Mouse (Mus musculus) natural killer cell, adult 2 months (primary cell): ENCODE data around the gene Tyw5.

ENCODE experiments used
- DNase-seq, 2 experiments: peaks; one replicate each; pipeline ENCODE4 v3.0.0; 2022; ENCODE audit warnings: low spot score in 2 of 2

Gene Tyw5

DNA sequence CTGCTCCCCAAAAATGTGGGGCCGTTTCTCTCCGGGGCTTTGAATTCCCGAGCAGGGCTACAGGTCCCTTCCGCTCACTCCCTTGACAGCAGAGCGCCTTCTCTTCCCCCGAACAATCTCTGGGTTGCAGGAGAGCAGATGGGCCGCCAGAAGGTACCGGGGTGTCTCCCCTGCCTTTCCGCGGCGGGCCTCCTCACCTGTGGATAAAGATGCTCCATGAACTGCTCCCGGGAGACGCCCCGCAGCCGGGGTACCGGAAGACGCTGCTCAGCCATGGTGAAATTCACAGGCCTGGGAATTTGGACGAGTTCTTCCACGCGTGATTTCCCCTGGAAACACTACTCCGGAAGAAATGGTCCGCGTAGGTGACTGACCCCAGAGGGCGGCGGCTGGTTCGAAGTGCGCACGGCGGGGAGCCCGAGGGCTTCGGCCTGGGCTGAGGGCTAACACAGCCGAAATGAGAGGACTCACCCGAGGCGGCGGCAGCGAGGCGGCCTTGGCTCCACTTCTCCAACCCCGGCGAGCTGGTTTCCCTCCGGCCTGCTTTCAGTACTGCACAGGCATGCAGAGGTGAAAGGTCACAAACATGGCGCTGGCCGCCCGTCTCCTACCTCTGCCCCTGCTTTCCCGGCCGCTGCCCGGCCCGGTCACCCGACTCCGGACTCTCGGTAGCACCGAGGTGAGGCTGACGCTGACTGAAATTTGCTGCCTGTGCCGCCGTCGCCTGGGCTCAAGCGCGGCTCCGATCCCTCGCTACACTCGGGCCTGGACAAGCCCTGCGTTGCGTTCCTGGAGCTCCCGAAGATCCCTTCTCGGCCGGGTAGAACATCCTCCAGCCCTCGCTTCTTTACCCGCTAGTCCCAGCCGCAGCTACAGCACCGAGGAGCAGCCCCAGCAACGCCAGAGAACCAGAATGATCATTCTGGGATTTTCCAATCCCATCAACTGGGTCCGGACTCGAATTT is at the start of gene Tyw5, which contains the start of gene Maip1:
Gene Tyw5 (minus strand): TSS at position 915 of the 965 bp plus-strand sequence.
Gene Maip1 (plus strand): TSS at position 142 of the 965 bp plus-strand sequence.
- DNase-seq = peak; percentile 74 to 83

DNA sequence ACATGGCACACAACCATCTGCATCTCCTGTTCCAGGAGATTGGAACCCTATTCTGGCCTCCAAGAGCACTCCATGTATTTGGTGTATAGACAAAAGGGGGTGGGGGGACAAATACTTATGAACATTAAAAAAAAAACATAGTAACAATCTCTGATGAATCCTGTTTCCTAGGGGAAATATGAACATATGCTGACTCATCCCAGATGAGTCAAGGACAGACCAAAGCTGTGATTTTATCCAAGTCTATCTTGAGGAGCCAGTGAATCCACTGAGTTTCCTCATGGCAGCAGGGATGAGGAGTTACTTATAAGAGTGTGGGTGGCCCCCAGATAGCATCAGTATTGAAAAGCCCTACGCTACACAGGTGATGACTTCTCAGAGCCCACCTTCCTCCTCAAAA is 43.3 kb upstream of the Tyw5 start:
- no peak for DNase-seq

DNA sequence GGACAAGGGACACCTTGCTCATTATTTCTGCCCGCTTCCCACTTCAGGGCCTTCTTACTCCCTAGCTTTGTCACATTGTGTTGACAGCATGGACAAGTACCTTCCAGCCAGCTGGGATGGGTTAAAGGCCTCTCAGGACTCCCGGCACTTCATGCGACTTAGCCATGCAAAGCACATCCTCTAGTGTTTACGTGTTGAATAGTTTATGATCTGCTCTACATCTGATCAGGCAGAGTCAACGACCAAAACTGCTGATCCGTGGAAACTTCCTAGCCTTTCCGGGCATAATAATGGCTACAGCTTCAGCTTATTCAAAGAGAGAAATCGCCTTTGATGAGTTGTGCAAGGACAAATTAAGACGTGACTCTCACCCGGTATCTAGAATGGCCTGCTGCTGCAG is 38.8 kb upstream of the Tyw5 start:
- DNase-seq = no peak

DNA sequence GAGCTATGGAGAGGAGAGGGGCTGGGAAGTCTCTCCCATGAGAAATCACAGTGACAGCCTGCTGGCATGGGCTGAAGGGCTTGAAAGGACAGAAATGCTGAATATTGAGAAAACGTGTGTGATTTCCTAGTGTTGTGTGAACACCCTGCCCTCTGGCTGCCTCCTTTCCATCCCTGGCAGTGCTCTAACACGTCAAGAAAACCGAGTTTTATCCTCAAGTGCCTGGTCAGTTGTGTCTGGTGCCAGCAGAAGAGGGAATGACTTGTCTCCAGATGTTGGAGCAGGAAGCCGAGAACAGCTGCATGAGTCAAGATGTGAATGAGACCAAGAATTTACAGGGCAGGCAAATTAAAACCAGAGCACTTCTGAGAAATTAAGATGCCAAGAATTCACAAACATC is 33.9 kb upstream of the Tyw5 start:
- DNase-seq = no peak

DNA sequence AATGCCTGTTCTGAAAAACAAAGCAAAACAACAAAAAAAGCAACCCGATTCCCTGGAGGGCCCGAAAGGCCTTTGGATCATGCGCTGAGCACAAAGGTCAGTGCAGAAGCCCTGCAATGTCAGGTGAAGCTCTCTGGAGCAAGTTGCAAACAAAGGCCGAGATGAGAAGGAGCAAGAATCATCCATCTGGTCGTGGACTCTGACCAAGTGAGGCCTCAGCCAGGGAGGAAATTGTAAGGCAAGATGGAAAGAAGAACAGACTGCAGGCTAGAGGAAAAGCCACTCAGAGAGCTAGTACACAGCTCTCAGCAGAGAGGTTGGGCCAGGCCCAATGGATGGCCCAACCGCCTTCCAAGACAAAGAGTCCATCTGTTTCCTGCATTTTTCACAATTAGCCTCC is 32.1 kb upstream of the Tyw5 start:
- DNase-seq = no peak

DNA sequence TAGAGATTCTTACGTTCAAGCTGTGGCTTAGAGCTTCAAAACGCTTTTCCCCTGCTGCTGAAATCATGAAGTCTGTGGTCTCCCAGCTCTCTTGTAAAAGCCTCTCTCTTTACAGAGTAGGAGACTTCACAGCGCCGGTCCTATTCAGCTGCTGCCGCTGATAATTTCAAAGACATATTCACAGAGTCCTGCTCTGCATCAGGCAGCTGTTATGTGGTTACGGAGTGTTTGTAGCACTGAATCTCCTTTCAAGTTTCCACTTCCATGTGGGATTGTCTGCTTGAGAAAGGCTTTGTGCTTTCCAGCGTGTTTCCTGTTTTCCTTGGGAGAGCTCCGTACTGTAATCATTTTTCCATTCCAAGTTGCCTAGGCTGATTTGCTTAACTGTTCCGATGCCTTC is 30.1 kb upstream of the Tyw5 start:
- no peak for DNase-seq

DNA sequence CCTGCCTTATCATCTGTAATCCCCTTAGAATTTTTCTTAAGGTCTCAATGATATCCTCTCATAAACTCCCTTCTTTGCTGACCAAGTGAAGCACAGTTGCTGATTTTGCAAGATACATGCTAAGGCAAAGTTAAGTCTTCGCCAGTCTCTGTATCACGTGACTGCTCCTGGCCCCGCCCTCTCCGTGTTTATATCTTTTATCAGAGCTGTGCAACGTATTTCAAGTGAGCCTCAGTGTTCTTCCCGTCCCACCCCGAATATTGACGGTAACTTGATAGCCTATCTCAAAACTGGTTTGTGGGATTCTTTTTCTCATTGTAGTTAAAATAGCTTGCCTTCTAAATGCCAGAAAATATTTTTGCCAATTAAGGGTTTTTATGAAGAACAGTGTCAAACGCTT is 29.5 kb upstream of the Tyw5 start:
- peak in 1 of 2 experiments; percentile 5 for DNase-seq

DNA sequence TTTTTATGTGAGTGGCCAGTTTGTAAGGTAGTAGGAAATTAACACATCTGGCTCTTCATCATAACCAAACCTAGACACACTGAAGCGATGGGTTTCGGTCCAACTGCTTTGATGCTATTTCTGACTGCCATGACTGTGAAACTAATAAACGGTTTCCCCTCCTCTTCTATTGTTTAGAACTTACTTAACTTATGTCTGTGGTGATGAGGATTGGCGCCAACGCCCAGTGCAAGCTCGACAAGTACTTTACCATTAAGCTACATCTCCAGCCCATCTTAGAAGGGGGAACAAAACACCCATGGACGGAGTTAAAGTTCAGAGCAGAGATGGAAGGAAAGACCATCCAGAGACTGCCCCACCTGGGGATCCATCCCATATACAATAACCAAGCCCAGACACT is 26.2 kb upstream of the Tyw5 start:
- DNase-seq = no peak

DNA sequence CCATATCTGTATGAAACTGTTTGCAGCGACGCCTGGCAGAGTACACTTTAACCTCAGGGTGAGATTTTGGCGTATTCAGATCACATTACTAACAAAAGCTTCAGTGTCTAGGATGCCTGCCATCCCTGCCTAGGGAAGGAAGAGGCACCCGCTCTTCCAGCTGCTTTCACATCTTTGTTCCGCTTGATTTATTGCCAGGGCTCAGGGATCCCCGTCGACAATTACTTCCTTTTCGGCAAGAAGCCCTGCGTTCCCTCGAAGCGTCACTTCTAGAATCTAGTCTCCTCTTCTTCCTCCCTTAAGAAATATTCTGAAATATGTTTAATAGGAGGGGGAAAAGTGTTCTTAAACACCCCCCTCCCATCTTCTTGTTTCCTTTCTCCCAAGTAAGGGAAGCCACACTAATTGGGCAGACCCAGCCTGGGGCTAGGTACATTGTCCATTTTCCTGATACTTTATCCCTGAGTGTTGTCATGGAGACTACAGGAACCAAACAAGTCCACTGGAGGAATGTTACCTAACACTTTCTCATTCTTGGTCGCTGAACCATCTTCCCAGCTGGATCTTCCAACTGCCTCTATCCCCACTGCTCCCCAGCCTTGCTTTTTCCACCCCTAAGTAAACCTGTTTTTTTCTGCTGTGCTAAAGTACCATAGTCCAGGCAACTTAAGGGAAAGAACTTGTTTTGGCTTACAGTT is 23.0 kb upstream of the Tyw5 start:
- DNase-seq = no peak

DNA sequence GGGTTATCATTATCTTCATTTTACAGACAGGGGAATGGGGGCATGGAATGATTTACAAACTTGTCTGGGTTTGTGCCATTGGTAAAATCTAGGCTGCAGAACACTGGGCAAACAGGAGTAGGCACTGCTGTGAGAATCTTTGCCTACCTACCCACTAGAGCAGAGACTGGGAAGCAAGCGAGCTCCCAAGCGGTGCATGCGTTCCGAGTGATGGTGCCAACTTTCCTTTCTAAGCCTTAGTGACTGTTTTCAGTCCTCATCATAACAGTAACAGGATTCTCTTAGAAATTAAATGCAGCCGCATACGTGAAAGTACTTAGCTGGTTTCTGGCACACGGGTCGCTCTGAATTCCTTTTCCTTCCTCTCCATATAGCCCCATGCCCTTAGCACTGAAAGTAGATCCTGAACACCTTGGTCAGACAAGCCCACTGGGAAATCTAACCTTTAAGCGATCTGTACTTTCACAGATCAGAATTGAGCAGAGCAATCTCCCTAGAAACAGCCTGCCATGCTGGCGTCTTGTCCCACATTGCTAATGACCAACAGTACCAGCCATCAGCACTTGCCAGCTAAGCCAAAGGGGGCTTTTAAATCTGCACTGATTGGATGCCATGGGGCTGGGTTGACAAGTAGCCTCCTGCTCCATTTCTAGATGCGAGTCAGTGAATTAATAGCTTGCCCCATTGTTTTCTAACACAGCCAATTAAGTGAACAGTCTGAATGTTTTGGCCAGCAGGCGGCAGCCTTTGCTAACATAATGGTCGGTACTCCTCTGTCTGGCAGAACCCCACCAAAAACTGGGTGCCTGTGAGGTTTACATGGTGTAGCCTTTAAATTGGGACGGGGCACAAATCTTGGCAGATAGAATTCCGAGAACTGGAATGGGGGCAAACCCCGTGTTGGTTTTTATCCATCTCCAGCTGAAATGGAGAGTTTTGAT is 21.7 kb upstream of the Tyw5 start:
- peak; percentile 24 to 70 for DNase-seq

DNA sequence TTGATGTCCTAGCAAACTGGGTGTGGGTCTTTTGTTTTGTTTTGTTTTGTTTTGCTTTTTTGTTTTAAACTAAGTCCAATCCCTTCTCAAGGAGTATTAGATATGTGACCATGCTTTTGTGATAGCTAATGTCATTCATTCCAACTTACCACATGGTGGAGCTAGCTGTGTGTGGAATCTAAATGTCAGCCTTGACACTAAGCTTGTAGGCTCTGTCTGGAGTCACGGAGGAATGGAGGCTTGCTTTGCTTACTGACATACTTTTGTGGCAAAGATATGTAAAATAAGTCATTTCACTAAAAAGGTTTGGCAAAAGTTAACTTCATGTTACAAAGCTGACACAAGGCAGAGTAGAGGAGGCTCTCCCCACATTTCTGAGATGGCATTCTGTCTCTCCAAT is 16.8 kb upstream of the Tyw5 start:
- no peak for DNase-seq

DNA sequence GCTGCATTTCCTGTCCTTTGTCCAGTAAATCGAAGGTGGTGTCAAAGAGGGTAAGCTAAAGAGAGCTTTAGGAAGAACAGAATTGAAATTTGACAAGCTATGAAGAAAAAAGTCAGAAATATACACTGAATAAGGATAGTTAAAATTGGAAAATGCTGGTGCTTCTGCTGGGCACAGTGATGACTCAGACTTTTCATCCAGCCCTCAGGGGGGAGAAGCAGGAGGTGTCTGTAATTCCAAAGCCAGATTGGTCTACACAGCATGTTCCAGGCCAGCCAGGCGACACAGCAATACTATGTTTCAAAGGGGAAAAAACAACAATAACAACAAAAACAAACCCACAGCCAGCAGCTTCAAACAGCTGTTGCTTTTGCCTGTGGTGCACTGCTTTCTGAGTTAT is 6.5 kb upstream of the Tyw5 start:
- no peak for DNase-seq

DNA sequence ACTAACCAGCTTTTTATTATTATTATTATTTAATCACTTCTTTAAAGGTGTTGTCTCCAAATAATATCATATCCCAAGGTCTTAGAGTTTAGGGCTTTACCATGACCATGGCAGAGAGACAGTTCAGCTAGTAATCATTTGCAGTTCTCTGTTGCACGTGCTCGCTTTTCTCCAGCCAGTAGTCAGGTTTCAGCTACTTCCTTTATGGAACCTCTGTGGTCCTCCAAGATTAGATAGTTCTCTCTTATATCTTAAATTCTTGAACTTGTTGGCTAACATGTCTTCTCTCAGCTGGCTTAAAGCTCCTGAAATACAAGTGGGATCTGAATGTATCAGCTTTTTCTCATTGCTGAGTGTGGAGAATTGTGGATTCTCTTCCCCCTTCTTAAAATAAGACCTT is 2.1 kb upstream of the Tyw5 start:
- no peak for DNase-seq

DNA sequence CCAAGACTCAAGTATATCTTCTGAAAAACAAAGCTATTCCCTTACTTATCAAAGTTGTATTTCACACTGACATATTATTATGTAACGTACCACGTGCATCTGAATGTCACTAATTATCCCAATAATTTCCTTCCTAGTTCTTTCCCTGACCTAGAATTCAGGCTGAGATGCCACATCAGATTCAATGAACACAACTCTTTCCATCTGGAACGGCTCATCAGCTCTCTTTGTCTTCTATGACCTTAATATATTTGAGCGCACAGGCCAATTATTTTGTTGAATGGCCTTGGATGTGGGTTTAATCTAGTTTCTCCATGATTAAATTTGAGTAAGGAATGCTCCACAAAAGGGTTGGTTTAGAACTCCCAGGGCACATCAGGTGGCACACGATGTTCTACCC is 4.8 kb downstream of the Tyw5 start:
- DNase-seq = no peak

DNA sequence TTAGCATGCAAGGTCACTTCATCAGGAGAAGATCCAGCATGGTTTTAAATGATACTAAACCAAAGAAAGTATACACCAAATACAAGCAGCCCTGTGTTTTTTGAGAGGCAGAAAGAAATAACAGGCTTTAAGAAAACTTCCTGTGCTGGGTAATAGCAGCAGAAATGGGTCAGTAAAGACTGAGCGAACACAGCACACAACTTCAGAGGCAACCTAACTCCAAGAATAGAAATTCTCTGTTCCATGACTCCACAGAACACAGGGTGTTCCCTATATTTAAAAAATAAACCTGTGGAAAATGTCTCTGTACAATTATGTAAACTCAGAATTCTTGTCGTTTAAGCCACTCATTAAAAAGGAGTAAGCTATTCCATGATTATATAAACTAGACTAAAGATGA is 6.0 kb downstream of the Tyw5 start:
- DNase-seq = no peak

DNA sequence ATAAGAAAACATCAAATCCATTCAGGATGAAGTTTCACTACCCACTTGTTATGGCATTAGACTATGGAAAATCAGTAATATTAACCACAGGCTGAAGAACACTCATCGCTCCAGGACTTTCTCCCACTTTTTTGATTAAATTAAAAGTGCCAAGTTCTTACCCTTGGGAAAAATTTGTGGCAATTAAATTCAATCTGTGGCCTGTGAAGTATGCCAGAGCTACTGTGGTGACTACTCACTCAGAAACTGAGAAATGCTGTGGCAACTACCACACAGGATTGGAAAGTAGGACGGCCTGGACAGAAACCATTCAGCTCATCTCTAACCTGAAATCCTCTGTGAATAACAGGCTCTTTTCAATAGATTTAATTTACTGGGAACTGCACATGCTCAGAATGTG is 6.6 kb downstream of the Tyw5 start:
- DNase-seq = no peak

DNA sequence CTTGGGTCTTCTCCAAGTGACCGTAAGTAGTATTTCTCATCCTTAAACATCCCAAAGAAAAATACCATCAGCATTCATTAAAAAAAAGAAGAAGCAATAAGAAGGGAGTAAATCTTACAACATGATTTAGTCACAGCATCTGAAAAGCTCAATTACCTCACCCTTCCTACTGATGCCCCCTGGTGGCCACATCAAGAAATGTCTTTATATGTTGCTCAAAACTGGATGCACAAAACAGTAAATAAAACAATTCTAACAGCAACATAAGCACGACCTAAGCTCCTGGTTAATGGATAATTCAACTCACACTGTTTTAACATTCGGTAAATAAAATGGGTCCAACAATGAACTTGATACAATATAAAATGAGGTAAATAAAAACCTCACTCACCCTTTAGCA is 12.8 kb downstream of the Tyw5 start:
- DNase-seq = peak; percentile 41 to 52

DNA sequence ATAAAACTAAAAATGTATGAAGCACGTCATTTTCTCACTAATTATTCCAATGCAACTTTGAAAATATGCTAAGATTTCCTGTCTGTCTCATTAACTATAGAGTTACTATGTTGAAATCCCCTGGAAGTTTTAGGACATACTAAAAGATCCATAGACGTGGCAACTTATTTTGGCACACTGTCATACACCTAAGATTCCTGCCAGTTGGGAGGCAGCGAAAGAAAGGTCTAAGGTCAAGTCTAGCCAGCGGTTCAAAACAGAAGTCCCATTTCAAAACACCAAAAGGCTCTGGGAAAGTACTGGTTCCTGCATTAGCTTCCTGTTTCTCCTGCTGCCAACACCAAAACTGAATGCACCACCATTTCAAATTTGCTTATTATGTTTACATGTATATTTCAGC is 14.5 kb downstream of the Tyw5 start:
- DNase-seq = no peak

DNA sequence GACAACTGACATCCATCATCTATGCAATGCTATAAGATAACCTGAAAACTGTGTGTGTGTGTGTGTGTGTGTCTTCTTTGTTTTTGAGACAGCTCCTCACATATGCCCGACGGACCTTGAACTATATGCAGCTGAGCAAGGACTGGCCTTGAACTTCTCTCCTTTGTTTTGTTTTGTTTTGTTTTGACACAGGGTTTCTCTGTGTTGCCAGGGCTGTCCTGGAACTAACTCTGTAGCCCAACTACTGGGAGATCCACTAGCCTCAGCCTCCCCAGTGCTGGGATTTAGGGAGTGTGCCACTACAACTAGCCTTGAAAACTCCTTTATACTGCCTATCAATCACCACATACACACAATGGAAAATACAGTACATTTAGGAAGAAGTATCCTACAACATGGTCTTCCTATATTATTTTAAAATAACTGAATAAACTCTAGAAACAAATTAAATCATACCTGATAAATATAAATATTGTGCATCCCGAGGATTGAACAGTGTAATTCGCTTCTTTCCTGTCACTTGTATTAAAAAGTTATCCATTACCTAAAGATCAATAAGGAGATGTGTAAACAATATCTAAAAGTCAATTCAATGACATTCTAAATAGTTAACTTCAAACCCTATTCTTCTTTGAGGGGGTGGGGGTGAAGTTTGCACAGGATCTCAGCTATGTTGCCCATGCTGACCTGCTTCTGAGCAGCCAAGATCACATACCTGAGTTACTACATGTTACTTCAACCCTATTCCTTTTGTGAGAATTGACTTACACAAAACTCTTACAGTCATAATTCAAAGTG is 15.7 kb downstream of the Tyw5 start:
- no peak for DNase-seq

DNA sequence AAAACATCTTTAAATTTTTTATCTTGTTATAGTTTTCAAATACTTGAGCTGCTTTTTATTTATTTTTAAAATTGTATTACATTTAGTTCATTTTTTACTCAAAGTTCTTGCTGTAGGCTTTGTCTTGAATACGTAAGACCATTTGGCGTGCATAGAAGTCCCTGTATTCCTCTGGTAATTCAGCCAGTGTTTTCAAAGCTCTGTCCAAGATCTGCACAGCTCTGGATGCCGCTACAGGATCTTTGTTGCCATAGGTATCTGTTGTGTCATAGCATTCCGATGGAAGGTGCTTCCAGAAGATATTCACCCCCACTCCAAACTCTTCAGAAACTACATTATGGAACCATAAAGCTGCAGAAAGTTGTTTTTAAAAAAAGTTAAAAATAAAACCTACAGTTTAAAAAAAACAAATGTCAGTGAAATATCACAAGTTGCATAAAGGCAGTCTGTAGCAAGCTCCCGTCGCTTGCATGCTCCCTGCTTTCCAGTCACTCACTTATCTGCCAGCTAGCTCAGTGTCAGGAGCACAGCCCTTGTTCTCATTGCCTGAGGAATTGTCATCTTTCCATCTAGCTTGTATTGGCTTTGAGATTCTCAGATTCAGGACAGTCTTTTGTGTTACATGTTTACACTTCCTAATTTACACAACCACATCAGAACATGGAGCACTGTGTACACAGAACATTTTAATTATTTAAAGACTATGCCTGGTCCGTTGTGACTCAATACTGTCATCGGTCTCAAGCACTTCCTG is 18.3 kb downstream of the Tyw5 start:
- no peak for DNase-seq
